Mouse (Mus musculus) layer of hippocampus, adult 6 months (tissue): ENCODE results near the gene Scn5a. TPM values are rescaled to one million over a fixed set of nuclear protein-coding genes. Genes with fewer than 3 reads are reported as not detected.

Experiments used
- long read RNA-seq, 2 experiments: library from polyadenylated mRNA; unstranded; transcript quantifications; one replicate each; pipeline ENCODE4 v2.0.0; 2019 to 2020
- polyA plus RNA-seq: library from polyadenylated mRNA; unstranded; fragments of <200 nt; fragmentation: Nextera tagmentation; gene quantifications from 2 replicates; pipeline ENCODE4 v1.2.3, GENCODE M21; 2021

The Scn5a gene
- polyA plus RNA-seq, result 0.45 and 0.55 TPM in 2 replicates
- long read RNA-seq, experiment 1, result 0 reads
- long read RNA-seq, experiment 2, partial matches to known transcripts, result 1 of 1 reads
- long read RNA-seq, experiment 2, other reads (novel, unspliced or antisense), result 0 of 1 reads

DNA sequence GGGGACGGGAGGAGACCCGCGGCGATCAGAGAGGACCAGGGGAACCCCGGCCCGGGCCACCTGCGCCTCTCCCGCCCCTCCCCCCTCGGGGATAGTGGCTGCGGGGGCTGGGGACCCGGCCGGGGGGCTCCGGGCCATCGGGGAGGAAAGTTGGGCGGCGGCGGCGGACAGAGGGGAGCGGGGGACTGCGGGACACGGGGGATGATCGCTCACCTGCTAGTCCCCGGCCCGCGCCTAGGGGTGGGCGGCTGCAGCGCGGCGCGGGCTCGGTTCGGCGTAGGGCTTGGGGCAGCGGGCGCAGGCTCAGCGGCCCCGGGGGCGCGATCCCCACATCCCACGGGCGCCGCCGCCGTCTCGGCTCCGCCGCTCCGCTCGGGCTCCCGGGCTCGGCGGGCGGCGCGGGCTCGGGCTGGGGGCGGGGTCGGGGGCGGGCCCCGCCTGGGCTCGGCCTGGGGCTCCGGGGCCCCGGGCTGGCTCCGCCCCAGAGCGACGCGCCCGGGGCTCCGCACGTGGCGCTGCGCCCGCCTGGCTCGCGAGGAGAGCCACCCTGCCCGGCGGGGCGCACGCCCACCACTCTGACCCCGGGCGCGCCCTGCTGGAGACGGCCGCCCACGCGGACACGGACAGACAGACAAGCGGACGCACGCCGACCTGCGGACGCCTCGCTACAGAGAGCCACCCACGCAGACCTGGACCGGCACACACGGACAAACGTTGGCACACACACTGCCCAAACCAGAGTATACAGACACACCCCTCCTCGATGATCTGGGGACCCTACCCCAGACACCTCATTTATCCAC lies at the start of gene Scn5a:
TSS of gene Scn5a (minus strand) at position 381 of the 803 bp plus-strand sequence.

DNA sequence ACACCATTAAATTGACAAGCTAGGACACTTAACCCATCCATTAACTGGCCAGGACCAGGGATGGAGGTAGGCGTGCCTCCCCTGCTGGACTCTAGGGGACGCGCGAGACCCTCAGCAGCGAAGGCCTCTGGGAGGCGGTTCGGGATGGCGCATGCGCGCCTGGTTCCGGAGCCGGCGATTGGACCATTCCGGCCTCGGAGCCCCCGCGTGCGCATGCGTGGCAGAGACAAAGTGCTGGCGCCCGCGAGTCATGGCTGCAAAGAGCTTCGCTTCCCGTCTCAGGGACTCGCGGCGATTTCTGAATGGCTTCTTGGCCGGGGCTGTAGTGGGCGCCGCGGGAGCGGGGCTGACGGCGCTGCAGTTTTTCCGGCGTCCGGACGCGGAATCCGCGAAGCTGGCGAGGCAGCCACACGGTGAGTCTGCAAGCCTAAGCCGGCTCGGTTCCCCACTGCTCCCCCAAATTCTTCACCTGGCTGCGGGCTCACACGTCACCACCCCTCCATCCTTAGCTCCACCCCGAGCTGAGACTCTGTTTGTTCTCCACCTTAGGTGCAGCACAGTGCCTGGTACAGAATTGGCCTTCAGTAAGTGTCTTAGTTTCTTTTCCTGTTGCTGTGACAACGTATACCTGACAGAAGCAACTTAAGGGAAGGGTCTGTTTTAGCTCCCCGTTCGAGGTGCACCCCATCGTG lies 133.9 kb downstream of the Scn5a start, which contains the start of gene Exog:
TSS of gene Exog (plus strand) at position 206 of the 692 bp plus-strand sequence.

Other genes with a start within 250 kb of the Scn5a start
- gene Acaa1a, start 239.3 kb downstream of the Scn5a start, polyA plus RNA-seq, result 121 and 122 TPM in 2 replicates
- 5.0 and 5.9 TPM in 2 replicates for gene Myd88, start 237.6 kb downstream of the Scn5a start, polyA plus RNA-seq
- gene Xylb, start 221.6 kb downstream of the Scn5a start, polyA plus RNA-seq, result 2.2 and 3.4 TPM in 2 replicates
- not detected in 2 replicates for gene Slc22a14, start 213.5 kb downstream of the Scn5a start, polyA plus RNA-seq
- 3.0 and 4.4 TPM in 2 replicates for gene Acvr2b, start 176.9 kb downstream of the Scn5a start, polyA plus RNA-seq
- gene Exog, start 134.1 kb downstream of the Scn5a start, polyA plus RNA-seq, result 19.3 and 20.5 TPM in 2 replicates
- gene Scn10a, start 140.3 kb upstream of the Scn5a start, polyA plus RNA-seq, result 0.06 TPM in 1 of 2 replicates, not detected in the other
- 0.06 and 0.10 TPM in 2 replicates for gene Scn11a, start 246.4 kb upstream of the Scn5a start, polyA plus RNA-seq